Mouse (Mus musculus) intestine, embryonic 15.5 days (tissue): ENCODE results near the gene Alyref. TPM values are rescaled to one million over a fixed set of nuclear protein-coding genes. Genes with fewer than 3 reads are reported as not detected.
A peak's percentile ranks its signal among the peaks of the same experiment; 100 is the strongest.

Experiments
- ATAC-seq: fragments of 200-750 bp; cut with Nextera tagmentation; 2 replicates; pipeline ENCODE4 v1.8.0; 2017; ENCODE audit warnings: moderate TSS enrichment, moderate library complexity
- H3K27ac ChIP-seq: fragments of 300-500 bp; sonication (generic); 2 replicates; pipeline ENCODE4 v1.5.1; 2015; ENCODE audit warnings: mild to moderate bottlenecking, inconsistent platforms
- H3K27me3 ChIP-seq: fragments of 300-500 bp; sonication (generic); replicated peaks from 2 replicates; pipeline ENCODE4 v1.6.1; 2015; ENCODE audit warnings: inconsistent platforms
- H3K36me3 ChIP-seq: fragments of 300-500 bp; sonication (generic); 2 replicates; pipeline ENCODE4 v1.6.1; 2015; ENCODE audit warnings: inconsistent platforms
- H3K4me1 ChIP-seq: fragments of 300-500 bp; sonication (generic); replicated peaks from 2 replicates; pipeline ENCODE4 v1.6.1; 2015; ENCODE audit warnings: inconsistent platforms
- H3K4me2 ChIP-seq: fragments of 300-500 bp; sonication (generic); replicated peaks from 2 replicates; pipeline ENCODE4 v1.6.1; 2015; ENCODE audit warnings: mild to moderate bottlenecking, inconsistent platforms
- H3K4me3 ChIP-seq: fragments of 300-500 bp; sonication (generic); replicated peaks from 2 replicates; pipeline ENCODE4 v1.5.1; 2015; ENCODE audit warnings: inconsistent platforms
- H3K9ac ChIP-seq: fragments of 300-500 bp; sonication (generic); 2 replicates; pipeline ENCODE4 v1.6.1; 2015; ENCODE audit warnings: inconsistent platforms
- H3K9me3 ChIP-seq: fragments of 300-500 bp; sonication (generic); 2 replicates; pipeline ENCODE4 v1.6.1; 2016; ENCODE audit warnings: inconsistent platforms
- WGBS: fragments of 180-500 bp; shearing (Covaris S2); methylation state at CpG from one replicate; pipeline ENCODE4 v1.1.7; 2015; 5-methylcytosine and 5-hydroxymethylcytosine counted together
- polyA plus RNA-seq: library from polyadenylated mRNA; unstranded; fragments of >200 nt; fragmentation: Nextera tagmentation; extraction: Ambion mirVana; gene quantifications from 2 replicates; pipeline ENCODE4 v1.2.1, GENCODE M21; 2015

Alyref gene
- polyA plus RNA-seq, 1 experiment from 2014 or later, result 459 TPM

DNA sequence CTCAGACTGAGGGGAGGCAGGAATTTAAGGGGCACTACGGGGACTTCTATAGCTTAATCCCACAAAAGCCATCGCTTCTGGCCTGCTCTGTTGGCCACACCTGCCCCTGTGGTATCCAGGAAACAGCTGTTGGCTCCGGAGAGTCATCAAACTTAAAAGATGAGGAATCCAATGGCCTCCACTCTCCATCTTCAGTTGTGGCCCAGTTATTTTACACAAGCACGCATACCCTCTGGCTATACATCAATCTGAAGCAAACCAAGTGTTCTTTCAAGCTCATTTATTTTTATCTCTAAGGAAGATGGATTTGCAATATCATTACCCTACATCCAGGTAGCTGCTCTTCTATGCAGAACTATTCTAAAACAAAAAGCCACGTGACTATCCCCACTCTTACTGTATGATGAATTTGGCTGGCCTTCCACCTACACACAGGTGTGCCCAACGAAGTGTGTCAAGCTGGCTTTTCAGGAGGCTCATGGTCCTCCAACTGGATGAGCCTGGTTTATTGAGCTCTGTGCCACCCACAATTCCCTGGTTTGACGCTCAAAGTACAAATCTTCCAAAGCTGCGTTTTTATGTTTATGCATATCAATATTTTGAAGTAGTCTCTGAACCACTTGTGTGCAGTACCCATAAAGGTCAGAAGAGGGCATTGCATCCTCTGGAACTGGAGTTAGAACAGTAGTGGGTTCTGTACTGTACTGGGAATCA lies 15.7 kb downstream of the Alyref start:
- Histone ChIP-seq H3K9ac (peak overlapping the region; percentile 95), H3K36me3 (peaks cover 30% of the 10 kb centered on the region)
- WGBS, result 74% methylated on average over 8 of the region's 8 CpGs

DNA sequence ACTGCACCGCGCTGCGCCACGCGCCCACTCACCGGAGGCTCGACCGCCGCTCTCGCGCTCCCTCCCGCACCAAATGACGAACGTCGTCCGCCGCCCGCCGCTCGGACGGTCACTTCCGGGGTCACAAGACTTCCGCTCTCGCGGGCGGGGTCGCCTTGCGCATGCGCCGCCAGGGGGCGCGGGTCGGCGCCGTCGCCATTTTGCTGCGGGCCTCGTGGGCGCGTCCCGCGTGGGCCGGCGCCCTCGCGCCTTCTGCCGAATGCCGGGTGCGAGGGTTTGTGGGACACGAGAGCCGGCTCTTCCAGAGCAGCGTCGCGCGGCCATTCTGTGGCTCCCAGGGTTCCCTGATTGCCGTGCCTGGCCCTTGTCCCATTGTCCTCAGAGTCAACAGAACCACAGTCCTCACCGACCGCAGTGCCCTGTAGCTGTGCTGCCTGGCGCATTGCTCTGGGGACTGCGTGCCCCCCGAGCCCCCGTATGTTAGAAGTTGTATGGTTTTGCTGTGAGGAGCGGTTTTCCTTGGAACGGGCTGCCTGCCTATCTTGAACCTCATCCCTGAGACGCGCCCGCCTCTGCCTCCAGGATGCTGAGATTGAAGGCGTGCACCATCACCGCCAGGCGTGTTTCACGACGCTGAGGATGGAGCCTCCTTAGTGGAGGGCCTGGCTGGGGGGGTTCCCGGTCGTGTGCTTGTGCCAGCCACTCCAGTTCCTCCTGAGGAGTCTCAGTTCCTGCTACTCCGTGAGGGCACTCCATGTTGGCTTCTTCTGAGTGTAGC lies 16.5 kb downstream of the Alyref start, which contains the start of gene Arhgdia:
TSS of gene Arhgdia (minus strand) at position 135 of the 778 bp plus-strand sequence.
- Histone ChIP-seq H3K4me2 (peak within 1 kb of the TSS; percentile 93), H3K9me3 (no peaks in the 10 kb centered on the region), H3K9ac (peak within 1 kb of the TSS; percentile 95), H3K36me3 (peaks cover 27% of the 10 kb centered on the region), H3K27ac (peak within 1 kb of the TSS; percentile 75), H3K4me3 (peak within 1 kb of the TSS; percentile 81), H3K27me3 (no peaks in the 10 kb centered on the region), H3K4me1 (peaks cover 34% of the 10 kb centered on the region)
- WGBS, result 3% methylated on average over 75 of the region's 75 CpGs
- ATAC-seq, result peak; percentile 68

More for the DNA sequence above, 15.7 kb downstream of the Alyref start:
- Histone ChIP-seq H3K4me2 (peak overlapping the region; percentile 93), H3K4me1 (peaks cover 28% of the 10 kb centered on the region), H3K27ac (peak overlapping the region; percentile 75), H3K27me3 (no peaks in the 10 kb centered on the region), H3K9me3 (no peaks in the 10 kb centered on the region), H3K4me3 (peak overlapping the region; percentile 81)
- ATAC-seq, result no peak

- Histone ChIP-seq H3K27ac (peak overlapping the region; percentile 75), H3K4me2 (peak overlapping the region; percentile 93), H3K4me1 (peaks cover 38% of the 10 kb centered on the region), H3K36me3 (peaks cover 24% of the 10 kb centered on the region), H3K27me3 (no peaks in the 10 kb centered on the region), H3K9me3 (no peaks in the 10 kb centered on the region), H3K9ac (peak overlapping the region; percentile 95), H3K4me3 (peak overlapping the region; percentile 81)
- WGBS, result 2% methylated on average over 37 of the region's 44 CpGs
- peak; percentile 64 for ATAC-seq
Measured at GRCm38 (mm10) chr11:120580871-120581331, 17.3 kb downstream of the Alyref start.

GRCm38 (mm10) chr11:120580190-120580589 lies 18.0 kb downstream of the Alyref start:
- Histone ChIP-seq H3K9me3 (no peaks in the 10 kb centered on the region), H3K4me1 (peaks cover 38% of the 10 kb centered on the region), H3K4me2 (peak overlapping the region; percentile 93), H3K27ac (peak overlapping the region; percentile 75), H3K4me3 (peak overlapping the region; percentile 81), H3K36me3 (peaks cover 23% of the 10 kb centered on the region), H3K27me3 (no peaks in the 10 kb centered on the region), H3K9ac (peak overlapping the region; percentile 95)
- WGBS, result 52% methylated on average over 7 of the region's 7 CpGs
- 0 out of 2 replicates have a peak, but pooled peaks have one; percentile 16 for ATAC-seq

GRCm38 (mm10) chr11:120579316-120580107 lies 18.7 kb downstream of the Alyref start:
- peak overlapping the region; percentile 93 for H3K4me2 ChIP-seq
- H3K27me3 ChIP-seq, result no peaks in the 10 kb centered on the region
- H3K4me1 ChIP-seq, result peaks cover 39% of the 10 kb centered on the region
- H3K9ac ChIP-seq, result peak overlapping the region; percentile 95; the same call in 1 of the 2 replicates
- peaks cover 23% of the 10 kb centered on the region for H3K36me3 ChIP-seq
- H3K27ac ChIP-seq, result peak overlapping the region; percentile 75; the same call in 1 of the 2 replicates
- H3K4me3 ChIP-seq, result peak overlapping the region; percentile 81
- ATAC-seq, result no peak
- 50% methylated on average over 15 of the region's 15 CpGs for WGBS
- H3K9me3 ChIP-seq, result no peaks in the 10 kb centered on the region

GRCm38 (mm10) chr11:120578694-120579243 lies 19.4 kb downstream of the Alyref start:
- Histone ChIP-seq H3K9ac (no peak overlapping the region; the same call in 1 of the 2 replicates), H3K27ac (no peak overlapping the region; the same call in 1 of the 2 replicates), H3K9me3 (no peaks in the 10 kb centered on the region), H3K4me1 (peaks cover 43% of the 10 kb centered on the region), H3K36me3 (peaks cover 19% of the 10 kb centered on the region), H3K27me3 (no peaks in the 10 kb centered on the region), H3K4me3 (no peak overlapping the region), H3K4me2 (no peak overlapping the region)
- ATAC-seq, result no peak
- WGBS, result 79% methylated on average over 11 of the region's 11 CpGs

DNA sequence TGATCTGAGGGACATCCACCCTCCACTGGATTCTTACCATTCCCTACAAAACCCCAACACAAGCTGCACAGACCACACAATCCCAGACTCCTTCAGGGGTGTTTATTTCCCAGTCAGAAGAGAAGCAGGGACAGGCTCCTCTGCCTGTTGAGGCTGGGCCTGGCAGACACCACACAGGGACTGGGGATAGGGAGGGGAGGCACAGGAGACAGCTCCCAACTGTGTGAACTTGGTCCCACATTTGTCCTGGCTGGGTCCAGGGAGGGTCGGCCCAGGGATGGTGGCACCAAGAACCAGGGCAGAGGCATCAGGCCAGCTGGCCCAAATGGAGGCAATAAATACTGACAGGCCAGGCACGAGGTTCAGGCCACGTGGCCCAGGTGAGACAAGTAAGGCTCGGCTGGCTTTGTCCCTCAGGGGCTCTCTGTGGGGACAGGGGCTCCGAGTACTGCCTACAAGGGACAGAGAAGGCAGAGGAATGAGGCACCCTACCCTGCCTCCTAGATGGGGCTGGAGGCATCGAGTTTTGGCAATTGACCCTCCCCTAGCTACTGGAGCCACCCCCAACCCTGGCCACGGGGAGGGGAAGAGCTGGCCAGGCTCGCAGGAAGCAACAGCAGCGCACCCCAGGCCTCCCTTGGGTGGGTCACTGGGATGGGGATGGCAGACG lies 20.0 kb downstream of the Alyref start:
- Histone ChIP-seq H3K27ac (no peak overlapping the region; the same call in 1 of the 2 replicates), H3K4me2 (no peak overlapping the region), H3K36me3 (peaks cover 18% of the 10 kb centered on the region), H3K27me3 (no peaks in the 10 kb centered on the region), H3K9ac (peak overlapping the region; percentile 5; the same call in 1 of the 2 replicates), H3K4me3 (no peak overlapping the region), H3K9me3 (no peaks in the 10 kb centered on the region), H3K4me1 (peaks cover 43% of the 10 kb centered on the region)
- WGBS, result 82% methylated on average over 10 of the region's 10 CpGs
- no peak for ATAC-seq

DNA sequence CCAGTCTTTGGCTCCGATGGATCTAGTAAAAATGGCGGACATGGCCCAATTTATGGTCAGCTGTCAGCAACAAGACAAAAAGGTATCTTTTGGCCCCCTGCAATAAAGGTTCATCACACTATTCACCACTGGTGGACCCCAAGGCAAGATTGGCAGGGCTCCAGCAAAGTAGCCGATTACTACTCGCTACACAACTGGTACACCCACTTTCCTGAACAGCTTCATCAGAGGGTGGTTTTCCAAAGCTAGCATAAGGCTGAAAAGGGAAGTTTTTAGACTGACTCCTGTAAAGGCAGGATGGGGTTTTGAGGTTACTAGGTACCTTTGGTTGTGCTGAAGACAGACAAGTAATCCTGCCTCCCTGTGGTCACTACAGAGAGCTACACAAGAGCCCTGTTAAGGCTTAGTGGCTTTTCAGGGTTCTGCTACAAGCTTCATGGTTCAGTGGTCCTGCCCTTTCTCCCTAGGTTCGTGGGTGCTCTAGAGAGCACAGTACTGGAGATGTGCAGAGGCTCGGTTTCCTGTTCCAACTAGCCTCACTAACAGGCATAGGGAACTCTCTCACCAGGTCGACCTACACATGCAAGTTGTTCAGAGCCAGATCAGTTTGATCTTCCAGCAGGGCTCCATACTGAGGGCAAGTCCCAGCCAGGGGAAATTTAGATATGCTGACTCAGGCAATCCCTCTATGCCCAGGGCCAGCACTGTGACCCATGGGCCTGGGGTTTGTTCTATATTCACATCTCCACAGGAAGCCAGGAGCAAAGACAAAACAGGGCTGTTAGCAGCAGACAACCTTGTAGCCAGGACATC lies 20.7 kb downstream of the Alyref start:
- H3K27me3 ChIP-seq, result no peaks in the 10 kb centered on the region
- no peaks in the 10 kb centered on the region for H3K9me3 ChIP-seq
- no peak for ATAC-seq
- H3K4me3 ChIP-seq, result no peak overlapping the region
- 0 out of 2 replicates have a peak overlapping the region, but pooled peaks have one; percentile 14 for H3K9ac ChIP-seq
- H3K36me3 ChIP-seq, result peaks cover 18% of the 10 kb centered on the region
- H3K4me2 ChIP-seq, result peak overlapping the region; percentile 42
- H3K4me1 ChIP-seq, result peaks cover 43% of the 10 kb centered on the region
- 86% methylated on average over 7 of the region's 7 CpGs for WGBS
- peak overlapping the region; percentile 82 for H3K27ac ChIP-seq

DNA sequence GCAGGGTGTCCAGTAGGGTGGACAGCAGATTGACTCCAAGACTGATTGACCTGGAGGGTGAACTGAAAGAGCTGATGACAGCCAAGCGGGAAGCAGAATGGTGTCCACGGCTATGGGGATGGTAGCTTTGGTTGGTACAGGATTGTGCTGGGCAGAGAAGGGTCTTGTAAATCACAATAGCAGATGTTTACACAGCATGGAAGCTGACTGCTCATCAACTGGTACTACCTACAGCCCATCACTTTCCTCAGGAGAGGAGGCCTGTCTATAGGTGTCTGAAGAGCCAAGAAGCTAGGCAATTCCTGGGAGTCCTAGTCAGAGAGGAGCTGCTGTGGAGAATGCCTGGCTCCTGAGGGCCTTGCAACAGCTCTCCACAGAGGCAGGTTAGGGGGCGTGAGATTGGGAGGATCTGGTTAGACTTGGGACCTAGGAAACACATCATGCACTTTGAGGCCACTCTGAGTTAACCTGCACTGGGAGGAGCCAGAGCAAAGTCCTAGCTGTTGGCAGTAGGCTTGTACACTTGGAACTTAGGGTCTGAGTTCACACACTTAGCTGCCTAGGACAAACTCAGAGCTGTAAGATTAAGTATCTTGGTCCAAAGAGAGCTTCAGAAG lies 21.7 kb downstream of the Alyref start:
- Histone ChIP-seq H3K9me3 (no peaks in the 10 kb centered on the region), H3K27ac (peak overlapping the region; percentile 82), H3K36me3 (peaks cover 18% of the 10 kb centered on the region), H3K27me3 (no peaks in the 10 kb centered on the region), H3K9ac (0 out of 2 replicates have a peak overlapping the region, but pooled peaks have one; percentile 14), H3K4me3 (no peak overlapping the region), H3K4me1 (peaks cover 47% of the 10 kb centered on the region), H3K4me2 (peak overlapping the region; percentile 42)
- WGBS, result 70% methylated on average over 3 of the region's 3 CpGs
- peak; percentile 4 for ATAC-seq

DNA sequence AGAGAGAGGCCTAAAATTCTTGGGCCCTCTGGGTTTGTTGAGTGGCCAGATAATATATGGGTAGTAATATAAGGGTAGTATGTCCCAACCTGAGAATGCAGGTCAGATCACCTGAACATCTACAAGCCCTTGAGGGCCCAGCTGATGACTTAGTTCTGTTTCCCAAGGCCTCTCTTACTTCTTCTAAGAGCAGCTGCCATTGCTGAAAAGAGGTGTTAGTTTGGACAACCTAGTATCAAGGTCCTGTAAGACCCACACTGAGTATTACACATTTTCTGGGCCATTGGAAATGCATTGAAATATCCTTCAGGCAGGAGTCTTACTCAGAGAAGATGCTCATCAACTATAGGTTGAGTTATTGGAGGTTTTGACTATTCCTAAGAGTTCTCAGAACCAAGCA lies 22.2 kb downstream of the Alyref start:
- no peak for ATAC-seq
- H3K9me3 ChIP-seq, result no peaks in the 10 kb centered on the region
- no peak overlapping the region for H3K4me3 ChIP-seq
- H3K4me1 ChIP-seq, result peaks cover 52% of the 10 kb centered on the region
- H3K27me3 ChIP-seq, result no peaks in the 10 kb centered on the region
- H3K27ac ChIP-seq, result peak overlapping the region; percentile 68
- H3K4me2 ChIP-seq, result 0 out of 2 replicates have a peak overlapping the region, but pooled peaks have one; percentile 12
- H3K9ac ChIP-seq, result no peak overlapping the region
- H3K36me3 ChIP-seq, result peaks cover 22% of the 10 kb centered on the region
